Comparison of ENCODE assay signal across 13 mouse cellular contexts in the genomic region with DNA sequence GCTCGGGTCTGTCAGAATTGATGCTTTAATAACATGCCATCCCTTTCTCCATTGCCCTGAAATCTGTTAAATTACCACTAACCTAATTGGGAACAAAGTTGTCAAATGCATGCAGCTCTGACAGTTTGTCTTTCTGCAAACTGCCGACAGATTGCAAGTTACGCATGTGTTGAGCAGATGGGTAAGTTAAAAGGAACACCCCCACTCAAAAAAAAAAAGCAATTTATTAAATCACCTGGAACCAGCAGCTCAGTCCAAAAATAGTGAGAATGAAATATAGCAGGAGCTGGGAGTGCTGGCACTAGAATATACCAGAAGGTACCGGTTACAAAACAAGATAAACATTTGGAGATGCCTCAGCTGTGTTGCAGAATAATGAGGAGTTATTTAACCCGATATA.
DNase-seq lines count a peak whose midpoint lies in the region; ATAC-seq lines count a peak whose summit lies in the region.
"Had no signal": no experiment of that assay in that cellular context is flagged by ENCODE, and none has a peak within 500 bp of the region (broad histone marks: within the 10 kb centered on the region; RNA-seq: fewer than 3 reads in every experiment).

No protein-coding gene starts in this region.

- peaks cover 4% of the 10 kb centered on the region; the same call in 1 of the 2 replicates for H3K4me1 ChIP-seq in hindbrain, embryonic 13.5 days (replicated peaks)
- no peaks in the 10 kb centered on the region for H3K4me1 ChIP-seq in hindbrain, embryonic 11.5 days (replicated peaks; ENCODE audit: control insufficient read depth, insufficient read depth, low read length)

- no peaks in the 10 kb centered on the region for H3K27me3 ChIP-seq in hindbrain, embryonic 13.5 days
- no peaks in the 10 kb centered on the region for H3K27me3 ChIP-seq in hindbrain, embryonic 11.5 days (ENCODE audit: control insufficient read depth, insufficient read depth, low read length)

- H3K4me3 ChIP-seq in hindbrain, embryonic 13.5 days: no peak overlapping the region
- H3K4me3 ChIP-seq in hindbrain, embryonic 11.5 days (ENCODE audit: low read depth, low read length): no peak overlapping the region
- H3K4me3 ChIP-seq: erythroblast, embryonic 14.5 days had no signal

- H3K36me3 ChIP-seq in hindbrain, embryonic 13.5 days: no peaks in the 10 kb centered on the region
- no peaks in the 10 kb centered on the region for H3K36me3 ChIP-seq in hindbrain, embryonic 11.5 days (ENCODE audit: control insufficient read depth, insufficient read depth, low read length)

- WGBS in hindbrain, embryonic 13.5 days: 50% methylated on average over 5 of the region's 5 CpGs
- WGBS in hindbrain, embryonic 11.5 days: 76% methylated on average over 5 of the region's 5 CpGs

- no peak for DNase-seq in hindbrain, embryonic 11.5 days (ENCODE audit: low spot score)
- DNase-seq in right cerebral cortex, adult 2 months (ENCODE audit: low spot score in 2 of 2): peak; percentile 24 to 33
- DNase-seq in right cerebral cortex, postnatal 4 days: no peak
- peak; percentile 88 for DNase-seq in layer of hippocampus, adult 9-11 months
- DNase-seq in gastrocnemius, postnatal 10 days: no peak
- no peak for DNase-seq in testis, postnatal 14 days (ENCODE audit: low spot score)
- no peak for DNase-seq in thymus, adult 18-20 months
- DNase-seq: adrenal gland, postnatal 14 days; cerebellum, adult 8-10 months; kidney, postnatal 4 days; liver, postnatal 0 days had no signal

- no peak overlapping the region for H3K9ac ChIP-seq in hindbrain, embryonic 13.5 days
- H3K9ac ChIP-seq in hindbrain, embryonic 11.5 days (ENCODE audit: low read depth, low read length): no peak overlapping the region
- H3K9ac ChIP-seq: liver, postnatal 0 days had no signal

- ATAC-seq in hindbrain, embryonic 13.5 days (ENCODE audit: low FRiP score): peak; percentile 41
- ATAC-seq in hindbrain, embryonic 11.5 days (ENCODE audit: low FRiP score): no peak
- ATAC-seq: liver, postnatal 0 days had no signal

- no peak overlapping the region for H3K27ac ChIP-seq in hindbrain, embryonic 13.5 days
- H3K27ac ChIP-seq in hindbrain, embryonic 11.5 days (ENCODE audit: low read depth, low read length): no peak overlapping the region

- no peak overlapping the region for H3K4me2 ChIP-seq in hindbrain, embryonic 13.5 days
- no peak overlapping the region for H3K4me2 ChIP-seq in hindbrain, embryonic 11.5 days (replicated peaks; ENCODE audit: low read depth, low read length)

- H3K9me3 ChIP-seq in hindbrain, embryonic 13.5 days: no peaks in the 10 kb centered on the region
- H3K9me3 ChIP-seq in hindbrain, embryonic 11.5 days (ENCODE audit: control insufficient read depth, low read length): no peaks in the 10 kb centered on the region

Comparison
In these comparisons a context has a peak if more than half of its experiments do, and no peak if none do; other contexts are left out.
1. DNase-seq: peak in right cerebral cortex, adult 2 months (2 of 2) and layer of hippocampus, adult 9-11 months (single experiment); none in hindbrain, embryonic 11.5 days (single experiment), right cerebral cortex, postnatal 4 days (single experiment), gastrocnemius, postnatal 10 days (single experiment), testis, postnatal 14 days (single experiment) and thymus, adult 18-20 months (0 of 2).